Mouse (Mus musculus): Measurements from ENCODE around the gene Pitpna.

DNA sequence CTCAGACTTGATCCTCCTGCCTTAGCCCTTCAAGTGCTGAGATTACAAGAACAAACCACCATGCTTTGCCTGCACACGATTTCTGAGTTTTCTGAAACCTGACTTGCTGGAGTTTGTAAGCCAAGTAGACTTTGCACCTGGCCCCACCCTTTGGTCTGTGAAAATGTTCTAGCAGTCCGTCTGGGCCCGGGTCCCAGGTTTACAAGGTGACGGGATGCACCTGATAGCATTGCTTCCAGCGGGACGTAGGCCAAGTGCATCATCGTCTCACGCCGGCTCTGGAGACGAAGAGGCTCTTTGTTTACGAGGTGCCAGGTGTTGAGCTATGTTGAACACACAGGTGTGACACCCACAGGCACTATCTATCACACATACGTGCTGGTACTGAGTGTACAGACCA is 18.9 kb upstream of the Pitpna start:
- TF ChIP-seq CTCF (IDR thresholded peaks at IDR 0.05; ENCODE audit: extremely low read depth, insufficient read depth, low read length) (no peak), POLR2A (IDR thresholded peaks at IDR 0.05; ENCODE audit: extremely low read depth, insufficient read depth, low read length) (no peak)

All from cortical plate, adult 2 months (tissue).